Mouse (Mus musculus): ENCODE results near the gene Trak1. TPM values are rescaled to one million over a fixed set of nuclear protein-coding genes. Genes with fewer than 3 reads are reported as not detected.
A peak's percentile ranks its signal among the peaks of the same experiment; 100 is the strongest.

The Trak1 gene
- polyA plus RNA-seq, 1 experiment from 2014 or later = 9.3 TPM

DNA sequence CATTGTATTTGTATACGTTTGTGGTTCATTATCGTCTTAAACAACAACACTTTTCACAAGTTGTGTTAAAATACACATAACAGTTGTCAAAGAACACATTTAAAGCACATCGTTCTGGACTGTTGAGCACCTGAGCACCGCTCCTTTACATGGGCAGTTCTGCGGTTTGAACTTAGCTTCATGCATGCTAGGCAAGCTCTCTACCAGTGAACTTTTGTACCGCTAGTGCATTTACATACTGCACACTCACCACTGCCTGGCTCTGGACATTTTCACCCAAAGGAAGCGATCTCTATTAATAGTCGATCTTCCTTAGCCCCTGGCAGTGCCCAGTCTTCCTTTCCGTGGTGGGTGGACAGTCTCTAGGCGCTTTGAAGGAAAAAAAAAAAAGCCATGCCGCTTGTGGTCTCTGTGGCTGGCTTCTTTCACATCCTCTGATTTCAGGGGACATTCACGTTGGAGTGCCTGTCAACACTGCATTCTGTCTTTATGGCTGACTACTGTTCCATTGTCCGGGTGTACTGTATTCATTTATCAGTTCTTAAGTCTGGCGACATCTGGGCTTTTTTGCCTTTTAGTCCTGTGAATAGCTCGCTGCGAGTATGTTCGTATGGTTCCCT is 84.5 kb downstream of the Trak1 start:
- H3K27me3 ChIP-seq (ENCODE audit: control insufficient read depth, insufficient read depth, low read length) = no peaks in the 10 kb centered on the region
- no peak overlapping the region for H3K9ac ChIP-seq (ENCODE audit: low read length)
- H3K27ac ChIP-seq (replicated peaks; ENCODE audit: low read depth, low read length) = no peak overlapping the region
- H3K36me3 ChIP-seq (ENCODE audit: control insufficient read depth, insufficient read depth, low read length) = no peaks in the 10 kb centered on the region
- DNase-seq (ENCODE audit: low spot score) = no peak
- no peaks in the 10 kb centered on the region for H3K4me1 ChIP-seq (ENCODE audit: control insufficient read depth, insufficient read depth, low read length)
- H3K4me2 ChIP-seq (ENCODE audit: low read depth, severe bottlenecking) = no peak overlapping the region
- ATAC-seq (ENCODE audit: insufficient number of reproducible peaks, low FRiP score, low TSS enrichment, low read depth) = no peak
- no peak overlapping the region for H3K4me3 ChIP-seq (ENCODE audit: low read depth, low read length)
- WGBS = 90% methylated on average over 17 of the region's 17 CpGs
- no peaks in the 10 kb centered on the region for H3K9me3 ChIP-seq (ENCODE audit: control insufficient read depth, low read length)

GRCm38 (mm10) chr9:121382568-121382967 is 85.3 kb downstream of the Trak1 start:
- Histone ChIP-seq H3K27me3 (ENCODE audit: control insufficient read depth, insufficient read depth, low read length) (no peaks in the 10 kb centered on the region), H3K27ac (replicated peaks; ENCODE audit: low read depth, low read length) (no peak overlapping the region), H3K4me2 (ENCODE audit: low read depth, severe bottlenecking) (no peak overlapping the region), H3K9ac (ENCODE audit: low read length) (no peak overlapping the region), H3K4me3 (ENCODE audit: low read depth, low read length) (no peak overlapping the region), H3K36me3 (ENCODE audit: control insufficient read depth, insufficient read depth, low read length) (no peaks in the 10 kb centered on the region), H3K4me1 (ENCODE audit: control insufficient read depth, insufficient read depth, low read length) (no peaks in the 10 kb centered on the region), H3K9me3 (ENCODE audit: control insufficient read depth, low read length) (no peaks in the 10 kb centered on the region)
- WGBS = 92% methylated on average over 14 of the region's 14 CpGs
- ATAC-seq (ENCODE audit: insufficient number of reproducible peaks, low FRiP score, low TSS enrichment, low read depth) (no peak), DNase-seq (ENCODE audit: low spot score) (no peak)

DNA sequence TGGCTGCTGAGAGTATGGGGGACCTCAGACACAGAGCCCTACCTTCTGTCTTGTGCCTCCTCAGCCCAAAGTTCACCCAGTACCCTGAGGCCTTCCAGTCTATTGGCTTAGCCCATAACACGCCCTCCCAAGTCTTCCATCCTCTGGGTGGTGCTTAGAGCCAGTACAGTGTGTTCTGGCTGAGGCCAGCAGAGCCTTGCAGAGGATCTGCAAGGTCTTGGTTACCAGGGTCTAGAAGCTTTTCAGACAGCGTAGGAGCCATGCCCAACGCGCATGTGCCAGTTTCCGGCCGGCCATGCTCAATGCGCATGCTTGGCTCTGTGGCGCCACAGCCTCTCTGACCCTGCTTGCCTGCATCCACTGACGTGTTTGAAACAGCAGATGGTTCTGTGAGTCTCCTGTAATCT is 85.9 kb downstream of the Trak1 start:
- no peak overlapping the region for H3K9ac ChIP-seq (ENCODE audit: low read length)
- no peak overlapping the region for H3K27ac ChIP-seq (replicated peaks; ENCODE audit: low read depth, low read length)
- H3K36me3 ChIP-seq (ENCODE audit: control insufficient read depth, insufficient read depth, low read length) = no peaks in the 10 kb centered on the region
- no peak overlapping the region for H3K4me2 ChIP-seq (ENCODE audit: low read depth, severe bottlenecking)
- H3K27me3 ChIP-seq (ENCODE audit: control insufficient read depth, insufficient read depth, low read length) = no peaks in the 10 kb centered on the region
- no peaks in the 10 kb centered on the region for H3K9me3 ChIP-seq (ENCODE audit: control insufficient read depth, low read length)
- H3K4me1 ChIP-seq (ENCODE audit: control insufficient read depth, insufficient read depth, low read length) = no peaks in the 10 kb centered on the region
- ATAC-seq (ENCODE audit: insufficient number of reproducible peaks, low FRiP score, low TSS enrichment, low read depth) (no peak), DNase-seq (ENCODE audit: low spot score) (no peak)
- H3K4me3 ChIP-seq (ENCODE audit: low read depth, low read length) = no peak overlapping the region
- 90% methylated on average over 9 of the region's 9 CpGs for WGBS

GRCm38 (mm10) chr9:121384620-121385019 is 87.3 kb downstream of the Trak1 start:
- ATAC-seq (ENCODE audit: insufficient number of reproducible peaks, low FRiP score, low TSS enrichment, low read depth) = no peak
- no peak overlapping the region for H3K4me3 ChIP-seq (ENCODE audit: low read depth, low read length)
- no peak for DNase-seq (ENCODE audit: low spot score)
- H3K4me1 ChIP-seq (ENCODE audit: control insufficient read depth, insufficient read depth, low read length) = no peaks in the 10 kb centered on the region
- H3K9me3 ChIP-seq (ENCODE audit: control insufficient read depth, low read length) = no peaks in the 10 kb centered on the region
- H3K4me2 ChIP-seq (ENCODE audit: low read depth, severe bottlenecking) = no peak overlapping the region
- no peaks in the 10 kb centered on the region for H3K36me3 ChIP-seq (ENCODE audit: control insufficient read depth, insufficient read depth, low read length)
- H3K27me3 ChIP-seq (ENCODE audit: control insufficient read depth, insufficient read depth, low read length) = no peaks in the 10 kb centered on the region
- WGBS = 69% methylated on average over 7 of the region's 7 CpGs
- H3K27ac ChIP-seq (replicated peaks; ENCODE audit: low read depth, low read length) = no peak overlapping the region
- no peak overlapping the region for H3K9ac ChIP-seq (ENCODE audit: low read length)

- Histone ChIP-seq H3K27ac (replicated peaks; ENCODE audit: low read depth, low read length) (no peak overlapping the region), H3K27me3 (ENCODE audit: control insufficient read depth, insufficient read depth, low read length) (no peaks in the 10 kb centered on the region), H3K9ac (ENCODE audit: low read length) (no peak overlapping the region), H3K4me2 (ENCODE audit: low read depth, severe bottlenecking) (no peak overlapping the region), H3K9me3 (ENCODE audit: control insufficient read depth, low read length) (no peaks in the 10 kb centered on the region), H3K36me3 (ENCODE audit: control insufficient read depth, insufficient read depth, low read length) (no peaks in the 10 kb centered on the region), H3K4me1 (ENCODE audit: control insufficient read depth, insufficient read depth, low read length) (no peaks in the 10 kb centered on the region), H3K4me3 (ENCODE audit: low read depth, low read length) (no peak overlapping the region)
- ATAC-seq (ENCODE audit: insufficient number of reproducible peaks, low FRiP score, low TSS enrichment, low read depth) (no peak), DNase-seq (ENCODE audit: low spot score) (peak; percentile 90)
- 32% methylated on average over 16 of the region's 16 CpGs for WGBS
Observed at GRCm38 (mm10) chr9:121385091-121385748, 87.9 kb downstream of the Trak1 start.

- H3K27me3 ChIP-seq (ENCODE audit: control insufficient read depth, insufficient read depth, low read length) = no peaks in the 10 kb centered on the region
- no peak overlapping the region for H3K27ac ChIP-seq (replicated peaks; ENCODE audit: low read depth, low read length)
- H3K4me2 ChIP-seq (ENCODE audit: low read depth, severe bottlenecking) = no peak overlapping the region
- no peak overlapping the region for H3K4me3 ChIP-seq (ENCODE audit: low read depth, low read length)
- H3K9me3 ChIP-seq (ENCODE audit: control insufficient read depth, low read length) = no peaks in the 10 kb centered on the region
- WGBS = 81% methylated on average over 12 of the region's 12 CpGs
- H3K36me3 ChIP-seq (ENCODE audit: control insufficient read depth, insufficient read depth, low read length) = no peaks in the 10 kb centered on the region
- DNase-seq (ENCODE audit: low spot score) (no peak), ATAC-seq (ENCODE audit: insufficient number of reproducible peaks, low FRiP score, low TSS enrichment, low read depth) (no peak)
- H3K4me1 ChIP-seq (ENCODE audit: control insufficient read depth, insufficient read depth, low read length) = no peaks in the 10 kb centered on the region
- no peak overlapping the region for H3K9ac ChIP-seq (ENCODE audit: low read length)
Observed at GRCm38 (mm10) chr9:121385749-121386350, 88.5 kb downstream of the Trak1 start.

DNA sequence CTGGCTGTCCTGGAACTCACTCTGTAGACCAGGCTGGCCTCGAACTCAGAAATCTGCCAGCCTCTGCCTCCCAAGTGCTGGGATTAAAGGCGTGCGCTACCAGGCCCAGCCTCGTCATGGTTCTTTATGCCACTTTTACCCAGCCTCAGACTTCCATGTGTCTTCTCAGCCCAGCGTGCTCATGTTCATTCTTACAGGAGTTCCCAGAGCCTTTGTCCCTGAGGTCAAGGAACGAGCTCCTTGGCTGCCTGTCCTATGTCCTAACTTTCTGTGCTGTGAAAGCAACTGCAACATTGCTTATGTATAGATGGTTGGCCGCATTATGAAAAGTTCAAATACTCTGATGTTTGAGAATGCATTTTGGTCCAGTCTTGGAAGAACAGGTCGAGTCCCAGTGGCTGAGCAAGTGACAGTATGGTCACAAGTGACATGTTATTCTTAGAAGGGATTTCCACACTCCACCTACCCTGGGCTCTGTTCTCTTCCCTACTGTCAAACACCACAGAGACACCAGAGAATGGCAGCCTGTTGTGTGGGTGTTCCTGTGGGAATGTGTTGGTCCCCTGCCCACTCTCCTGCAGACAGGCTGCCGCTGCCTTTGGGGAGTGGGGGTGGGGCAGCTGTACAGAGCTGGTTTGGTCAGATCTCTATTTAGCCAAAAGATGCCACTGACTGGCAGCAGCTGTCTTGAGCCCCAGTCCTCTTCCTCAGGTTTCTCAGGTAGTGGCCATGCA is 90.4 kb downstream of the Trak1 start:
- Histone ChIP-seq H3K4me1 (ENCODE audit: control insufficient read depth, insufficient read depth, low read length) (no peaks in the 10 kb centered on the region), H3K27me3 (ENCODE audit: control insufficient read depth, insufficient read depth, low read length) (no peaks in the 10 kb centered on the region), H3K4me3 (ENCODE audit: low read depth, low read length) (no peak overlapping the region), H3K4me2 (ENCODE audit: low read depth, severe bottlenecking) (no peak overlapping the region), H3K27ac (replicated peaks; ENCODE audit: low read depth, low read length) (no peak overlapping the region), H3K9ac (ENCODE audit: low read length) (no peak overlapping the region), H3K9me3 (ENCODE audit: control insufficient read depth, low read length) (no peaks in the 10 kb centered on the region), H3K36me3 (ENCODE audit: control insufficient read depth, insufficient read depth, low read length) (no peaks in the 10 kb centered on the region)
- DNase-seq (ENCODE audit: low spot score) (no peak), ATAC-seq (ENCODE audit: insufficient number of reproducible peaks, low FRiP score, low TSS enrichment, low read depth) (no peak)
- WGBS = 84% methylated on average over 9 of the region's 9 CpGs

GRCm38 (mm10) chr9:121388273-121388931 is 91.1 kb downstream of the Trak1 start:
- WGBS = 79% methylated on average over 13 of the region's 13 CpGs
- ATAC-seq (ENCODE audit: insufficient number of reproducible peaks, low FRiP score, low TSS enrichment, low read depth) = no peak
- Histone ChIP-seq H3K4me1 (ENCODE audit: control insufficient read depth, insufficient read depth, low read length) (no peaks in the 10 kb centered on the region), H3K4me2 (ENCODE audit: low read depth, severe bottlenecking) (no peak overlapping the region), H3K27ac (replicated peaks; ENCODE audit: low read depth, low read length) (no peak overlapping the region), H3K36me3 (ENCODE audit: control insufficient read depth, insufficient read depth, low read length) (no peaks in the 10 kb centered on the region), H3K9me3 (ENCODE audit: control insufficient read depth, low read length) (no peaks in the 10 kb centered on the region), H3K9ac (ENCODE audit: low read length) (no peak overlapping the region), H3K4me3 (ENCODE audit: low read depth, low read length) (no peak overlapping the region), H3K27me3 (ENCODE audit: control insufficient read depth, insufficient read depth, low read length) (no peaks in the 10 kb centered on the region)
- DNase-seq (ENCODE audit: low spot score) = no peak

Measured in limb, embryonic 11.5 days (tissue).